Mouse (Mus musculus): ENCODE results near the gene Pbx2. TPM values are rescaled to one million over a fixed set of nuclear protein-coding genes. Genes with fewer than 3 reads are reported as not detected.

Pbx2 gene
- polyA plus RNA-seq, 1 experiment from 2014 or later, result 64.2 TPM

DNA sequence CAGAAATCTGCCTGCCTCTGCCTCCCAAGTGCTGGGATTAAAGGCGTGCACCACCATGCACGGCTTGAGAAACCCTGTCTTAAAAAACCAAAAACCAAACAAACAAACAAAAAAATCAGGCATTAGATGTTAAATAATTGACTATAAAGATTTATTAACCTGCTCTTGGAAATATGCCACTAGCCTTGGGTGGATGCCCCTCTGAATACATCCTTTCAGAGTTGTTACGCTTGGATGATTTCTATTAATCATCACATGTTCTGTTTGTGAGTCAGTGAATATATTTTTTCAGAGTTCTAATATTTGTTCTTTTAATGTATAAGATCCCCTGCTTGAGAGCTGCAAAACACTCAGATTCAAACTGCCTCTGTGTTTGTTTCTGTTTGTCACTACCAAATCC, 33.9 kb downstream of the Pbx2 start:
- Histone ChIP-seq H3K36me3 (ENCODE audit: inconsistent target) (peaks cover 37% of the 10 kb centered on the region), H3K79me2 (ENCODE audit: inconsistent target) (peaks cover 17% of the 10 kb centered on the region; the same call in 1 of the 2 replicates), H3K27ac (no peak overlapping the region), H3K4me3 (ENCODE audit: inconsistent target) (no peak overlapping the region)
- 93% methylated on average over 3 of the region's 3 CpGs for whole genome bisulfite sequencing (ENCODE audit: missing documents)

DNA sequence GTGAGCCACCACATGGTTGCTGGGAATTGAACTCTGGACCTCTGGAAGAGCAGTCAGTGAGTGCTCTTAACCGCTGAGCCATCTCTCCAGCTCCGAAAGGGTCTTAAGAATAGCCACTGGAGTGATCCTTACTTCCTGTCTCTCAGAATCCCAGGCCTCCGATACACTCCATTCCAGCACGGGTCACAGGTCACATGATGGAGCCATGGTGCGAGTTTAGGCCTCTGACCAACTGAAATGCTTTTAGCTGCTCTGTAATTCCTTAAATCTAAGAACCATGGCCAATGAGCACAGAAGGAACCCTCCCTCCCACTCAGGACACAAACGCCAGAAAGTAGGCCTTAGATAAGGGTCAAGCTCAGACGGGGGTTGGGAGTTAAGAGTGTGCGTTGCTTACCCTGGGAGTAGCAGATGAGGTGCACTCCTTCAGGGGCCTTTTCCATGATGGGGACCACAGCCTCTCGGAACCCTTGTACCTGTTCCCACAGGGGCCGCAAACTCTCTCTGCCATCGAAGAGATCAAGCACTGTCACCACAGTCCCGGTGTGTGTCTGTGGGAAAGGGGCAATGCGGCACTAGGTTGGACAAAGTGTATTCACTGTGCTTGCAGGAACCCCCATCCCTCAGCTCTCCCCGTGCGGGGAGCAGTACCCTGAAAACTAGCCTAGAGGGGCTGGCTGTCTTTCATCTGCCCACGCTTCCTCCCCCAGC, 35.2 kb downstream of the Pbx2 start:
- 76% methylated on average over 16 of the region's 16 CpGs for WGBS (ENCODE audit: missing documents)
- H3K4me3 ChIP-seq (ENCODE audit: inconsistent target), result peak overlapping the region; percentile 80
- peaks cover 17% of the 10 kb centered on the region; the same call in 1 of the 2 replicates for H3K79me2 ChIP-seq (ENCODE audit: inconsistent target)
- H3K27ac ChIP-seq, result no peak overlapping the region
- H3K36me3 ChIP-seq (ENCODE audit: inconsistent target), result peaks cover 32% of the 10 kb centered on the region

DNA sequence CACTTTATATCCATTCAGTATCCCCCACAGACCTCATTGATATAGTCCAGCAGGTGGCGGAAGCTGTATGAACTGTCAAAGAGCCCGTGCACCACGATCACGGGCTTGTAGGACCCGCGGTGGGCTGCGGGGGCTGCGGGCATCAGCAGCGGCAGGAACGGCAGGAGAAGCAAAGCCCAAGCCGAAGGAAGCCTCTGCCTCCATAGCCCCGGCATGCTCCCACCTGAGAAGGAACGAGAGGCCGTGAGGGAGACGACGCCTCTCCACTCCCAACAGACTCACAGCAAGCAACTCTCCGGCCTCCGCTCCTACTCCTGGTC, 35.7 kb downstream of the Pbx2 start:
- Histone ChIP-seq H3K27ac (peak overlapping the region; percentile 55), H3K79me2 (ENCODE audit: inconsistent target) (peaks cover 17% of the 10 kb centered on the region; the same call in 1 of the 2 replicates)
- under 1% methylated on average over 18 of the region's 18 CpGs for WGBS (ENCODE audit: missing documents)

DNA sequence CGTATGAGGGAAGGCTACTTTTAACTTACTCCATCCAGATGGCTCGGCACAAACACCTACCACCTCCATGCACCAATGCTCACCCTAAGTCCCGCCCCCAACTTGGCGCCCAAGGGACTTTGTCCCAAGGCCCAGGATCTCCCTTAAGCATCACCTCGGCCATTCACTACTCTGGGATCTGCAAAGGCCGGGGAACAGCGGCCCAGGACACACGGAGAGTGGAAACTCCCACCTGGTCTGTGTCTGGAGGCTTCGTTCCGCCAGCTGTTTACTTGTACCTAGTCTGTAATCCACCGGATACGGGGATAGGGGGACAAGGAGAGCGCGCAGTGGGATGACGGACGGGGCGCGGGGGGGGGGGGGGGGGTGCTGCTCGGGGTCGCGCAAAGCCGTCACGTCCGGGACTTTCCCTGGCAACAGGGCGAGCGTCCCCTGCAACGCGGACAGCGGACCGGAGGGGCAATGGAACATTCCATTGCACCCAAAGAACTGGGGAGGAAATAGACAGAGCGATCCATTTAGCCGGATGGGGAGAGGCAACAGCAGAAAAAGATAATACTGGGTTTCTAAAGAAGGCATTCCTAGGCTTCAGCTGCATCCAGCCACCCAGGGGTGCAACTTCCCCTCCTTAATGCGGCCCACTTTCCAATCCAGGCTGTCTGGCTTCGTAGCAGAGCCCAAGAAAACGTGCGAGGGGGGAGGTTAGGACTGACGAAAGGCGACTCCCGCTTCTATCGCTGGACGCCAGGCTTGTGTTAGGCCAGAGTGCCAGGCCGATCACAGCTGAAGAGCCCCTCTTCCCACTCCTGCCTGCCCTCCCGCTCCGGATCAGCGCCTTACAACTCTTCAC, 36.3 kb downstream of the Pbx2 start:
- 3% methylated on average over 44 of the region's 45 CpGs for WGBS (ENCODE audit: missing documents)
- Histone ChIP-seq H3K36me3 (ENCODE audit: inconsistent target) (peaks cover 23% of the 10 kb centered on the region), H3K4me3 (ENCODE audit: inconsistent target) (peak overlapping the region; percentile 80), H3K79me2 (ENCODE audit: inconsistent target) (peaks cover 17% of the 10 kb centered on the region; the same call in 1 of the 2 replicates), H3K27ac (peak overlapping the region; percentile 92)

More for the DNA sequence above, 35.7 kb downstream of the Pbx2 start:
- Histone ChIP-seq H3K36me3 (ENCODE audit: inconsistent target) (peaks cover 28% of the 10 kb centered on the region), H3K4me3 (ENCODE audit: inconsistent target) (peak overlapping the region; percentile 80)

DNA sequence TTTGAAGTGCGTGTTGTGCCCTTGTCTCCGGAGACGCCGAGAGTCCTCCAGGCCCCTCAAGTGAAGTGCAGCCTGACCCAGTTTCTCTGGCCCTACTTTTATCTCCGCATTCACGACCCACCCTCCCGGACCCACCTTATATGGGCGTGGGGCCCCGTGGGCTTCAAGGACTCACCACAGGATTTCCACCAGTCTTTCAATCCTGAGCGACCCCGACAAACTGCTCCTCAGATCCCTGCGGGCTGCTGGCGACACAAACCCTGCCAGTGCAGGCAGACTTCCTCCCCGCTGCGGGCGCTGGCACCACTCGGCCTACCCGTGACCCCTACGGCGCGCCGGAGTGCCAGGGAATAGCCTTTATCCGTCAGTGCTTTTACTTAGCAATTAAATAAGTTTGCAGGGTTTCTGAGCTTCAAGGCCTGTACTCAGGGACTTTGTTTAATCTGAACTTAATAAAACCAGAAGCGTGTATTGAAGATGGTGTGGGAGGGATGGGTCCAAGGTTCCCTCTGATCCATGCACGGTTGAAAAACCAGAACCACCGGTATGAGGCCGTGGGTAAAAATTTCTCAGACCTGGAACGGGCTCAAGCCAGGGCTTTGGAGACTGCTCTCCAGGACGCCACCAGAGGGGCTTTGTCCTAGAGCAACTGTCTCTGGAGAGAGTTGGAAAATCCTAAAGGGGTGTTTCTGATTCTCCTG, 37.0 kb downstream of the Pbx2 start, which contains the start of gene Ppt2:
Gene Ppt2, minus strand, starts transcription at position 568 of the 701 bp plus-strand sequence.
- H3K4me3 ChIP-seq (ENCODE audit: inconsistent target), result peak within 1 kb of the TSS; percentile 80
- H3K36me3 ChIP-seq (ENCODE audit: inconsistent target), result peaks cover 15% of the 10 kb centered on the region; the same call in 1 of the 2 replicates
- peaks cover 17% of the 10 kb centered on the region; the same call in 1 of the 2 replicates for H3K79me2 ChIP-seq (ENCODE audit: inconsistent target)
- WGBS (ENCODE audit: missing documents), result 5% methylated on average over 29 of the region's 29 CpGs
- H3K27ac ChIP-seq, result peak within 1 kb of the TSS; percentile 92

DNA sequence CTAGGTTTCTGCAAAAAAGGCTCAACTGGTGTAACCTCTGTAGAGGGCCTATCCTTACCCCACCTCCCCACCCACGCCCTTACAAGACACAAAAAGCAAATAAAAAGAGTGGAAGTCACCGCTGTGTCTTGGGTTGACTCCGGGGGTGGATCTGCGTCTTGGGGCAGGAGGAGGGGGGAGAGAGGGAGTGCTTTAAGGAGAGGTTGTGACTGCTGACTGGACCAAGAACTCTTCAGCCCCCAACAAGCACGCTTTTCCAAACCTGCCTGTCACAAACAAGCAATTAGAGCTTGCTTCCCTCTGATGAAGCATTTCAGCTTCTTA, 37.5 kb downstream of the Pbx2 start:
- Histone ChIP-seq H3K27ac (peak overlapping the region; percentile 92; the same call in 1 of the 2 replicates), H3K4me3 (ENCODE audit: inconsistent target) (peak overlapping the region; percentile 80; the same call in 1 of the 2 replicates), H3K36me3 (ENCODE audit: inconsistent target) (peaks cover 12% of the 10 kb centered on the region; the same call in 1 of the 2 replicates), H3K79me2 (ENCODE audit: inconsistent target) (peaks cover 17% of the 10 kb centered on the region; the same call in 1 of the 2 replicates)
- WGBS (ENCODE audit: missing documents), result 76% methylated on average over 5 of the region's 5 CpGs

DNA sequence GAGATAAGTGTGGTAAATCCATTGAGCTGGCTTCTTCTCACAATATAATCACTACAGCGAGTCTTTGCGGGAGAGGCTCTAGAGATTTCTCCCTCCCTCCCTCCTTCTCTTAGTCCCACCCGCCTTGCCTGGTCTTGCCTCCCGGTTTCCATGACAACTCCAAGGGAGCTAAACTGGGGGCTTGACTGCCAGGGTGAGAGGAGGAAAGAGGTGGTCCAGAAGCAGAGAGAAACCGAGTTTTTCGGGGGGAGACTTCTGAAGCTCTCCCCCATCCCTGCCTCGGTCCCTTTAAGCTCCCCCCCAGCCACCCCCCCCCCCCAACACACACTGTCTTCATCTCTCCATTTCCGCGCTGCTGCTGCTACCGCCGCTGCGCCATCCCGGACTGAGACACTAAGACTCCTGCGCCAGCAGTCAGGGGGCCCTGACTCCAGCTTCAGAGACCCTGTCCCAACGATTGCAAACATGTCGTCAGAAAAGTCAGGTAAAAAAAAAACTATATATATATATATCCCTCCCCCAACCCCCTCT, 38.2 kb downstream of the Pbx2 start, which contains the start of gene Prrt1:
Gene Prrt1, plus strand, starts transcription at position 313 of the 531 bp plus-strand sequence.
- Histone ChIP-seq H3K4me3 (ENCODE audit: inconsistent target) (peak within 1 kb of the TSS; percentile 80; the same call in 1 of the 2 replicates), H3K36me3 (ENCODE audit: inconsistent target) (peaks cover 7% of the 10 kb centered on the region; the same call in 1 of the 2 replicates), H3K27ac (peak within 1 kb of the TSS; percentile 92), H3K79me2 (ENCODE audit: inconsistent target) (peaks cover 17% of the 10 kb centered on the region; the same call in 1 of the 2 replicates)
- 82% methylated on average over 8 of the region's 16 CpGs for WGBS (ENCODE audit: missing documents)

- no peak overlapping the region for H3K4me3 ChIP-seq (ENCODE audit: inconsistent target)
- 56% methylated on average over 12 of the region's 12 CpGs for WGBS (ENCODE audit: missing documents)
- peaks cover 17% of the 10 kb centered on the region; the same call in 1 of the 2 replicates for H3K79me2 ChIP-seq (ENCODE audit: inconsistent target)
- H3K27ac ChIP-seq, result no peak overlapping the region
- peaks cover 6% of the 10 kb centered on the region; the same call in 1 of the 2 replicates for H3K36me3 ChIP-seq (ENCODE audit: inconsistent target)
Observed at GRCm38 (mm10) chr17:34629796-34630603, 38.9 kb downstream of the Pbx2 start.

DNA sequence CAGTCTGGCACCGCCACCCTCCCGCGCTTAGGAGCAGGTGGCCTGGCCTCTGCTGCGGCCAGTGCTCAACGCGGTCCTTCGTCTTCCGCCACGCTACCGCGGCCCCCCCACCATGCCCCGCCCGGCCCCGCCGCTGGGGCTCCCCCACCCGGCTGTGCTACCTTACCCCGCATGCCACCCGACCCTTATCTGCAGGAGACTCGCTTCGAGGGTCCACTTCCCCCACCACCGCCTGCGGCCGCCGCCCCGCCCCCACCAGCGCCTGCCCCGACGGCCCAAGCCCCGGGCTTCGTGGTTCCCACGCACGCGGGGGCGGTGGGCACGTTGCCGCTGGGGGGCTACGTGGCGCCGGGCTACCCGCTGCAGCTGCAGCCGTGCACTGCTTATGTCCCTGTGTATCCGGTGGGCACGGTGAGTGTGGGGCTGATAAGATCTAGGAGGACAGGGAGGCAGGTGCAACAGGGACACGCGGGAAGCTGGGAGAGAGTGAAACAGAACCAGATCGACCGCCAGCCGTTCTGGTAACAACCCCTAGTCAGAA, 39.8 kb downstream of the Pbx2 start:
- H3K4me3 ChIP-seq (ENCODE audit: inconsistent target), result no peak overlapping the region
- no peak overlapping the region for H3K27ac ChIP-seq
- H3K79me2 ChIP-seq (ENCODE audit: inconsistent target), result peaks cover 9% of the 10 kb centered on the region; the same call in 1 of the 2 replicates
- no peaks in the 10 kb centered on the region for H3K36me3 ChIP-seq (ENCODE audit: inconsistent target)
- 23% methylated on average over 28 of the region's 48 CpGs for WGBS (ENCODE audit: missing documents)

DNA sequence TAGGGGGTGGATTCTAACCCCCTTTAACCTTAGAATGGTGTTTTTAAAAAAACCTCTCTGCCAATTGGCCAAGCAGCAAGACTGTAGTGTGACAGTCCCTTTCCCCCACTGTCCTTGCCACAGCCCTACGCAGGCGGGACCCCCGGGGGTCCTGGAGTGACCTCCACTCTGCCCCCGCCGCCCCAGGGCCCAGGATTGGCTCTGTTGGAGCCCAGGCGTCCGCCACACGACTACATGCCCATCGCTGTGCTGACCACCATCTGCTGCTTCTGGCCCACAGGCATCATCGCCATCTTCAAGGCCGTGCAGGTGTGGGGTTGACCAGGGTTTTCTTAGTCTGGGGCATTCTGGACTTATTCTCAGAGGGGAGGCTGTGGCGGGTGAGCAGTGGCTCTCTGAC, 40.6 kb downstream of the Pbx2 start:
- H3K4me3 ChIP-seq (ENCODE audit: inconsistent target), result peak overlapping the region; percentile 20; the same call in 1 of the 2 replicates
- 26% methylated on average over 12 of the region's 12 CpGs for WGBS (ENCODE audit: missing documents)
- H3K79me2 ChIP-seq (ENCODE audit: inconsistent target), result peaks cover 1% of the 10 kb centered on the region; the same call in 1 of the 2 replicates
- no peaks in the 10 kb centered on the region for H3K36me3 ChIP-seq (ENCODE audit: inconsistent target)
- peak overlapping the region; percentile 89 for H3K27ac ChIP-seq

GRCm38 (mm10) chr17:34632261-34632691, 41.2 kb downstream of the Pbx2 start:
- Histone ChIP-seq H3K27ac (peak overlapping the region; percentile 89), H3K79me2 (ENCODE audit: inconsistent target) (no peaks in the 10 kb centered on the region; the same call in 1 of the 2 replicates), H3K36me3 (ENCODE audit: inconsistent target) (no peaks in the 10 kb centered on the region), H3K4me3 (ENCODE audit: inconsistent target) (peak overlapping the region; percentile 20; the same call in 1 of the 2 replicates)
- 1% methylated on average over 15 of the region's 26 CpGs for WGBS (ENCODE audit: missing documents)

DNA sequence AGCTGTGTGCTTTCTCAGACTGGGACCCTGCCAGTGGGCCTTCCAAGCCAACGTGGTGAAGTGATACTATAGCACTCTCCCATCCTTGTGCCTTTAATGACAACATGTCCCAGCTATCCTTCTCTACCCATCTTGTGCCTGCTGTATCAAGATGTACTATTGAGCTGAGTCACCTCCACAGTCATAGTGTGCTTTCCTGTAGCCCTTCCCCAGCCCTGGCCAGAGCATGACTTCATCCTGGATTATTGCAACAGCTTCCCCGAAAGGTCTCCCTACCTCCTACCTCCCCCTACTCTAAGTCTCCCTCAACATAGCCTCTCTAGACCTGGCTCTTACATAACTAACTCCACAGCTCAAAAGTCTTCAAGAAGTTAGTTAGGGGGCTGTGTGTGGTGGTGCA, 44.6 kb downstream of the Pbx2 start:
- Histone ChIP-seq H3K4me3 (ENCODE audit: inconsistent target) (no peak overlapping the region), H3K79me2 (ENCODE audit: inconsistent target) (no peaks in the 10 kb centered on the region; the same call in 1 of the 2 replicates), H3K36me3 (ENCODE audit: inconsistent target) (no peaks in the 10 kb centered on the region), H3K27ac (no peak overlapping the region)
- WGBS (ENCODE audit: missing documents), result 28% methylated on average over 2 of the region's 2 CpGs

GRCm38 (mm10) chr17:34637459-34637858, 46.4 kb downstream of the Pbx2 start:
- no peaks in the 10 kb centered on the region for H3K36me3 ChIP-seq (ENCODE audit: inconsistent target)
- H3K4me3 ChIP-seq (ENCODE audit: inconsistent target), result no peak overlapping the region
- peak overlapping the region; percentile 90 for H3K27ac ChIP-seq
- 89% methylated on average over 2 of the region's 3 CpGs for WGBS (ENCODE audit: missing documents)
- no peaks in the 10 kb centered on the region; the same call in 1 of the 2 replicates for H3K79me2 ChIP-seq (ENCODE audit: inconsistent target)
